Mouse (Mus musculus) heart, embryonic 12.5 days (tissue): ENCODE measurements around the gene Abi3bp. TPM values are rescaled to one million over a fixed set of nuclear protein-coding genes. Genes with fewer than 3 reads are reported as not detected.

Experiments used
- ATAC-seq: fragments of 200-750 bp; cut with Nextera tagmentation; 2 replicates; pipeline ENCODE4 v1.8.0; 2017; ENCODE audit warnings: moderate TSS enrichment, moderate library complexity; ENCODE audit not compliant: insufficient number of reproducible peaks, low FRiP score
- H3K27ac ChIP-seq: fragments of 300-500 bp; sonication (generic); 2 replicates; pipeline ENCODE4 v1.5.1; 2016; ENCODE audit warnings: mild to moderate bottlenecking, moderate library complexity; ENCODE audit not compliant: poor library complexity, severe bottlenecking
- H3K27me3 ChIP-seq: fragments of 300-500 bp; sonication (generic); replicated peaks from 2 replicates; pipeline ENCODE4 v1.6.1; 2016; ENCODE audit warnings: mild to moderate bottlenecking, moderate library complexity
- H3K36me3 ChIP-seq: fragments of 300-500 bp; sonication (generic); 2 replicates; pipeline ENCODE4 v1.6.1; 2016; ENCODE audit warnings: mild to moderate bottlenecking, moderate library complexity
- H3K4me1 ChIP-seq: fragments of 300-500 bp; sonication (generic); replicated peaks from 2 replicates; pipeline ENCODE4 v1.6.1; 2016; ENCODE audit warnings: mild to moderate bottlenecking
- H3K4me2 ChIP-seq: fragments of 300-500 bp; sonication (generic); 2 replicates; pipeline ENCODE4 v1.6.1; 2016; ENCODE audit warnings: mild to moderate bottlenecking, moderate library complexity
- H3K4me3 ChIP-seq: fragments of 300-500 bp; sonication (generic); 2 replicates; pipeline ENCODE4 v1.5.1; 2016; ENCODE audit warnings: mild to moderate bottlenecking
- H3K9ac ChIP-seq: fragments of 300-500 bp; sonication (generic); 2 replicates; pipeline ENCODE4 v1.6.1; 2016; ENCODE audit warnings: mild to moderate bottlenecking, moderate library complexity
- H3K9me3 ChIP-seq: fragments of 300-500 bp; sonication (generic); replicated peaks from 2 replicates; pipeline ENCODE4 v1.6.1; 2016; ENCODE audit warnings: mild to moderate bottlenecking, moderate library complexity
- WGBS: fragments of 180-500 bp; shearing (Covaris S2); methylation state at CpG from one replicate; pipeline ENCODE4 v1.1.7; 2016; 5-methylcytosine and 5-hydroxymethylcytosine counted together
- polyA plus RNA-seq: library from polyadenylated mRNA; unstranded; fragments of >200 nt; fragmentation: Nextera tagmentation; extraction: Ambion mirVana; gene quantifications from 2 replicates; pipeline ENCODE4 v1.2.1, GENCODE M21; 2016

The Abi3bp gene
- polyA plus RNA-seq, 1 experiment from 2014 or later: 0.59 TPM

GRCm38 (mm10) chr16:56518024-56518423 is 40.3 kb downstream of the Abi3bp start:
- ATAC-seq: no peak
- Histone ChIP-seq H3K4me1 (peaks cover 8% of the 10 kb centered on the region; the same call in 1 of the 2 replicates), H3K4me2 (no peak overlapping the region), H3K27ac (no peak overlapping the region), H3K9ac (no peak overlapping the region), H3K9me3 (no peaks in the 10 kb centered on the region), H3K4me3 (no peak overlapping the region), H3K27me3 (no peaks in the 10 kb centered on the region), H3K36me3 (no peaks in the 10 kb centered on the region)
- WGBS: 64% methylated on average over 9 of the region's 9 CpGs

GRCm38 (mm10) chr16:56524359-56524758 is 46.7 kb downstream of the Abi3bp start:
- Histone ChIP-seq H3K4me1 (no peaks in the 10 kb centered on the region), H3K27me3 (no peaks in the 10 kb centered on the region)
- 33% methylated on average over 8 of the region's 8 CpGs for WGBS

DNA sequence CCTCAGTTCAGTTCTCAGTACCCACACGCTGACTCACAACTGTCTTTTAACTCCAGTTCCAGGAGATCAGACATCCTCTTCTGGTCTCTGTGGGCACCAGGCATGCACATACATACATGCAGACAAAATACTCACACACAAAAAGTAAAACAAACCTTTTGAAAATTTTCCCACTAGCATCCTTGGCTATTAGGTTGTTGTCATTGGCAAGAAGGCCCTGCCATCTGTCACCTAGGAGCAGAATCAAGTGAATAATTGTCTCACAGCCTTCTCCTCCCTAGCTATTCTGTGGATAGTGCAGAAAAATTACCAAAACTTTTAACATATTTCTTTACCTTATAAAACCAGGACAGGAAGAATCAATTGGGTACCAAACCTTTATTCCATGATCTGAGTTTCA is 48.8 kb downstream of the Abi3bp start:
- Histone ChIP-seq H3K27me3 (no peaks in the 10 kb centered on the region), H3K4me3 (no peak overlapping the region), H3K27ac (no peak overlapping the region), H3K36me3 (no peaks in the 10 kb centered on the region), H3K9ac (no peak overlapping the region), H3K9me3 (no peaks in the 10 kb centered on the region), H3K4me2 (no peak overlapping the region), H3K4me1 (no peaks in the 10 kb centered on the region)
- 90% methylated on average over 1 of the region's 1 CpGs for WGBS
- no peak for ATAC-seq

More at GRCm38 (mm10) chr16:56524359-56524758, 46.7 kb downstream of the Abi3bp start:
- Histone ChIP-seq H3K4me2 (no peak overlapping the region), H3K36me3 (no peaks in the 10 kb centered on the region), H3K9ac (no peak overlapping the region), H3K27ac (no peak overlapping the region), H3K9me3 (no peaks in the 10 kb centered on the region), H3K4me3 (no peak overlapping the region)
- no peak for ATAC-seq

DNA sequence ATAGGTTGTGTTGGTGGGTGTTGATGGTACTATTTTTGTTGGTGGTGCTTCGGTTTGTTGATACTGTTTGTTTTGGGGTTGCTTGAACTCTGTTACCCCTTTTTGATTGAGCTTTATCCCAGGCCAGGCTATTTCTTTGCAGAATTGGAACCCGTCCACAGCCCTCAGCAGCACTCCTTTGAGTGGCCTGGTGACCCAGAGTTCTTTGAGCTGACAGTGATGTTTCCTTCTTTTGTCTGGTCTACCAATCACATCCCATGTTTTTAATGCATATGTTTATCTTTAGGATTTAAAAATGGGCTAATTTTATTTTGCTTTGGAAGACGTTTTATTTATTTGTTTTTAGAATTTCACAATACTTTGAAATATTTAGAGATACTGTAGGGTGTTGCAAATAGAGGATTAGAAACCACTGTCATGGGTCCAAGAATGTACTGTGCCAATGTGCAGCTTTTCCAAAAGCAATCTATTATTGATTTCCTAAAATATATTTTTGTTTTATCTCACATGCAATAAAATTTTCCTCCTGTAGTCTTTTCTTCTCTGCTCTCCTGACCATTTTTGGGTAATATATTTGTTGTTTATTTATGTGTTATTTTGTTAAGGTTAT is 50.5 kb downstream of the Abi3bp start:
- ATAC-seq: no peak
- Histone ChIP-seq H3K4me1 (no peaks in the 10 kb centered on the region), H3K9ac (no peak overlapping the region), H3K27ac (no peak overlapping the region), H3K36me3 (no peaks in the 10 kb centered on the region), H3K27me3 (no peaks in the 10 kb centered on the region), H3K9me3 (no peaks in the 10 kb centered on the region), H3K4me3 (no peak overlapping the region), H3K4me2 (no peak overlapping the region)
- 64% methylated on average over 3 of the region's 3 CpGs for WGBS

- no peaks in the 10 kb centered on the region for H3K36me3 ChIP-seq
- H3K4me1 ChIP-seq: no peaks in the 10 kb centered on the region
- H3K9me3 ChIP-seq: no peaks in the 10 kb centered on the region
- no peak overlapping the region for H3K4me2 ChIP-seq
- WGBS: 67% methylated on average over 1 of the region's 1 CpGs
- no peak overlapping the region for H3K9ac ChIP-seq
- H3K27ac ChIP-seq: no peak overlapping the region
- H3K27me3 ChIP-seq: no peaks in the 10 kb centered on the region
- ATAC-seq: no peak
- no peak overlapping the region for H3K4me3 ChIP-seq
These were observed 101.9 kb downstream of the Abi3bp start for GRCm38 (mm10) chr16:56579536-56579935.

DNA sequence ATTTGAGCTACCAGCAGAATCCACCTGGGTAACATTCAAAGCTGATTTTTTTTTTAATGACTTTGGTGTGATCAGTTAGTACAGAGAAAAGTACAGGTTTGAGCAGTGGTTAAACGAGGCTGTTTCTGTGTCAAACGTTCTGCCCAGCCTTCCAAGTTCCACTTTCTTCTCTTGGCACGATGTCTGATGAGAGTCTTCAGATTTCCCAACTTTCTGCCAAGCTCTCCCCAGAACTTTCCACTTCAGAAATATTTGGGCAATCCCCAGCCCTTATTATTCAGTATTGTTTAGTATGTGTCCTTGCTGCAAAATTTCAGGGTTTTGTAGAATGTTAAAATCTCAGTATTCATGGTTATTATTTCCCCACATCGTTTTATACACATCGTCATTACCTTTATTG is 115.9 kb downstream of the Abi3bp start:
- 80% methylated on average over 5 of the region's 5 CpGs for WGBS
- no peak overlapping the region for H3K27ac ChIP-seq

GRCm38 (mm10) chr16:56594866-56595265 is 117.2 kb downstream of the Abi3bp start:
- Histone ChIP-seq H3K4me3 (no peak overlapping the region), H3K9ac (no peak overlapping the region), H3K36me3 (no peaks in the 10 kb centered on the region), H3K4me1 (no peaks in the 10 kb centered on the region), H3K27ac (no peak overlapping the region), H3K9me3 (no peaks in the 10 kb centered on the region), H3K4me2 (no peak overlapping the region), H3K27me3 (no peaks in the 10 kb centered on the region)
- no peak for ATAC-seq
- 81% methylated on average over 6 of the region's 6 CpGs for WGBS

More for the DNA sequence above, 115.9 kb downstream of the Abi3bp start:
- Histone ChIP-seq H3K9me3 (no peaks in the 10 kb centered on the region), H3K9ac (no peak overlapping the region), H3K4me1 (no peaks in the 10 kb centered on the region), H3K4me3 (no peak overlapping the region), H3K36me3 (no peaks in the 10 kb centered on the region), H3K4me2 (no peak overlapping the region), H3K27me3 (no peaks in the 10 kb centered on the region)
- ATAC-seq: no peak

GRCm38 (mm10) chr16:56598427-56598826 is 120.7 kb downstream of the Abi3bp start:
- H3K9me3 ChIP-seq: no peaks in the 10 kb centered on the region
- WGBS: 87% methylated on average over 4 of the region's 4 CpGs

DNA sequence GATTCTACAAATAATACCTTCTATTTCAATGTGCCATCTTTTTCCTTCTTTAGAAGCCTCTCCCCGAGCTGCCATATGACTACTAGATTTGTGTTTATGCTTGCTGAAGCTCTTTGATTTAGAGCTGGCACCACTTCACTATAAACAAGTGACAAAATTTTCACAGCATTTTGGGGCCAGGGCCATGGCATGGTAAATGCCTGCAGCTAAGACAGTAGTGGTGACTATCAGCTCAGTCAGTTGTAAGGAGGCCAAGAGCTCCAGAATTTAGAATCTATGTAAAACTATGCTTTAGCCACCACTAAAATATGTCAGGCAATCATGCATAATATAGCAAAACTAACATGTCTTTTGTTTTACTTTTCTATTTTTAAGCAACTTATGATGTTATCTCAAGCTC is 124.7 kb downstream of the Abi3bp start:
- Histone ChIP-seq H3K27me3 (no peaks in the 10 kb centered on the region), H3K27ac (no peak overlapping the region), H3K4me1 (no peaks in the 10 kb centered on the region), H3K4me3 (no peak overlapping the region), H3K4me2 (no peak overlapping the region), H3K9me3 (no peaks in the 10 kb centered on the region), H3K9ac (no peak overlapping the region), H3K36me3 (no peaks in the 10 kb centered on the region)
- WGBS: 78% methylated on average over 1 of the region's 1 CpGs
- no peak for ATAC-seq

More at GRCm38 (mm10) chr16:56598427-56598826, 120.7 kb downstream of the Abi3bp start:
- Histone ChIP-seq H3K27ac (no peak overlapping the region), H3K4me2 (no peak overlapping the region), H3K36me3 (no peaks in the 10 kb centered on the region), H3K4me3 (no peak overlapping the region), H3K4me1 (no peaks in the 10 kb centered on the region), H3K9ac (no peak overlapping the region), H3K27me3 (no peaks in the 10 kb centered on the region)
- ATAC-seq: no peak

DNA sequence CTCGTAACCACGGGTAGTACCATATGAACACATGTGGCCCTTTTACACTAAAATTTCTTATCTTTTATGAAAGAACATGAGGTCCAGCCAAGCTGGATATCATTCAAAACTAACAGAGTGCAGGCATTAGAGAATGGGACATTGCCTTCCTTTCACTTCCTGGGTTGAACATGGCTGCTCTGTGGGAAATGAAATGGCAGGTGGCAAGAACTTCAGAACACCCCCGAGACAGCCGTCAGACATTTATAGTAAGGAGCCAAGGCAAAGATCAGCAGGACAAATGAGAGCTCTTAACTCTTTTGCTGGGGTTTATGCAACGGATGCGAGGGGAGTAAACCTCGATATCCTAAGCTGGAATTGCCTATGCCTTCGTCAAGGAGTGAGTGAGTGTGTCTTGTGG is 132.9 kb downstream of the Abi3bp start:
- WGBS: 72% methylated on average over 8 of the region's 8 CpGs
- Histone ChIP-seq H3K27me3 (no peaks in the 10 kb centered on the region), H3K4me3 (no peak overlapping the region), H3K4me1 (no peaks in the 10 kb centered on the region; the same call in 1 of the 2 replicates), H3K4me2 (no peak overlapping the region), H3K36me3 (no peaks in the 10 kb centered on the region), H3K9ac (no peak overlapping the region), H3K27ac (no peak overlapping the region), H3K9me3 (no peaks in the 10 kb centered on the region)
- no peak for ATAC-seq

DNA sequence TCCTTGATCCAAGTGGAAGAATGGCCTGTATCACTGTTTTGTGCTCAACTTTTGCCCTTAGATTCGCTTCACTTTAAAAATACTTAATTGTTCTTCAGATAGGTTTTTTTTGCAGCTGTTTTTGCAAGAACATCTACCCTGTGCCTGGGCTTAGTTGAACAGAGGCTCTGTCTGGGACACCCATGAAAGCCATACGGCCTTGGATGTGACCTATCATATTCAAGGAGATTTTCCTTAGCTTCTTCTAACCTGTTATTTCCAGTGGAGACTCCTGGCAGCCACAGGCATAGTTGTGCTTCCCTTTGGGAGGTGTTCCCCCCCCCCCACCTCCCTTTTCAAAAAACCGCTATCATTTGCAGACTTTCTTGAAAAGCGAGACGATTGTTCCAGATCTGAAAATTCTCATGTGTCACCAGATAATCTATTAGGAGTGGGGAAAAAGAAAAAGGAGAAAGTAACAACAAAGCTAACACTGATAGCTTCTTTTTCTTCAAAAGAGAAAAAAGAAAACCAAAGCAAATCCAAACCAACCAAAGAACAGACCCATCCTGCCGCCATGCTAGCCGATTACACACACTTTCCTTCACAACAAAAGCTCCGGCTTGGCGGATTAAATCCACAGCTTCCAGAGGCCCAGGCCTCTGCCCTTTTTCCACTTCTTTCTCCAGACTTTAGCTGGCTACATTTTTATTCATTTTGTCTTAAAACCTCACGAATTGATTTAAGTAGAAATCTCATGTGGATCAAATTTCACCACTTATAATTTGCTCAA is 133.6 kb downstream of the Abi3bp start:
- Histone ChIP-seq H3K27ac (no peak overlapping the region), H3K9ac (no peak overlapping the region), H3K9me3 (no peaks in the 10 kb centered on the region), H3K27me3 (no peaks in the 10 kb centered on the region), H3K4me2 (no peak overlapping the region), H3K4me1 (no peaks in the 10 kb centered on the region; the same call in 1 of the 2 replicates), H3K4me3 (no peak overlapping the region), H3K36me3 (no peaks in the 10 kb centered on the region)
- WGBS: 71% methylated on average over 10 of the region's 10 CpGs
- no peak for ATAC-seq
